Mouse (Mus musculus) frontal cortex, postnatal 25 days (tissue): Measurements from ENCODE around the gene Tmeff2.

Experiments used
- DNase-seq, 2 experiments: peaks; one replicate each; pipeline ENCODE4 v3.0.0; 2022; ENCODE audit warnings: low spot score in 2 of 2

Tmeff2 gene

DNA sequence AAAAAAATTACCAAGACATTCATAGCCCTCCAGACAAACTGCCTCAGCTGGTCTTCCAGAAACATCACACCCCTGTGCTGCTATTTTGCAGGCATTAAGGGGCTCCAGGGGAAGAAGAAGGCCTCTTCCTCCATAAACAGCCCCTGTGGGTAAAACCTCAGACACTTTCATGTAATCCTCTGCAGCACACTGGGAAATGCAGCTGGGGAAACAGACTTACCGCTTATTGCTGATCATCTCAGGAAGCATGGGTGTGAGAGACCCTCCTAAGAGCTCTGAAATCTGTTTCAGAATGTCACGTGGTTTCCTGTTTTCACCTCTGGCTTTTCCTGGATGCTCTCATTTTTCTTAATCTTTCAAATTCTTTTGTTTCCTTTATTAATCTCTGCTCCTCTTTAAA lies 204.3 kb downstream of the Tmeff2 start:
- no peak for DNase-seq

DNA sequence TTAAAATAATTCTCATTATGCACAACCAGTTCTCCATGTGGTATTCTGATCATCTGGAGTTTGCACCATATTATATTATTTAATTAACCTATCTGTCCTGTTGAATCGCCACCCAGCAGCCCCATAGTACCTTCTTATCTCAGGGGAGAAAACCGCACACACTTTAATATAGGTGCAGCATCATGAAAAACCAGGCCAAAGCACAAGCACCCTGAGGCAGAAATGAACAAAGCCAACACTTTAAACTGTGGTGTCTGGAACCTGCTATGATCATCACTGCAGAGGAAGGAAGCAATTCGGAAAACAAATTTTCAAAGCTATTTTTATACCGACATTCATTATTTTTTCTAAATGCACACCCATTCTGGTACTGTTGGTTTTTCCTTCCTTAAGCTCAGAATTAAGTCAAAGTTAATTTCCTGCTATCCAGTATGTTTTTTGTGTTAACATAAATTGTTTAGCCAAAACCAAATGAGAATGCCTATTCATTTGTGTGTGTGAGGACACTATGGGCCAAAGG lies 206.0 kb downstream of the Tmeff2 start:
- no peak for DNase-seq

DNA sequence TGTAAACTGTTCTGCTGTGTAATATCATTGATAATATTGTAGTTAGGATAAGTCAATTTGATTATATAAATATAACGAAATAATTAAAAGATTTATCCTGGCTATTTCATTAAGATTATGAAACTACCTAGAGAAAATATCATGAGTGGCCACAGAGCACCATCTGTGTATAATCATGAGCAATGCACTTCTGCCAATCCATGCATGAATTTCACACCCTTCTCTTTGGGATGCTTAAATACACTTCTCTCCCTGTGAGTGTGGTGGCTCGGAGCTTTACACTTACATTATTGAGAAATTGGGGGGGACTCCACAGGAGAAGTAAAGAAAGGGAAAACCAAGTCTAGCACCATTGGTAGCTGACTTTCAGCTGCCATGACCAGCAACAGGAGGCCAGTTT lies 206.9 kb downstream of the Tmeff2 start:
- DNase-seq = no peak

DNA sequence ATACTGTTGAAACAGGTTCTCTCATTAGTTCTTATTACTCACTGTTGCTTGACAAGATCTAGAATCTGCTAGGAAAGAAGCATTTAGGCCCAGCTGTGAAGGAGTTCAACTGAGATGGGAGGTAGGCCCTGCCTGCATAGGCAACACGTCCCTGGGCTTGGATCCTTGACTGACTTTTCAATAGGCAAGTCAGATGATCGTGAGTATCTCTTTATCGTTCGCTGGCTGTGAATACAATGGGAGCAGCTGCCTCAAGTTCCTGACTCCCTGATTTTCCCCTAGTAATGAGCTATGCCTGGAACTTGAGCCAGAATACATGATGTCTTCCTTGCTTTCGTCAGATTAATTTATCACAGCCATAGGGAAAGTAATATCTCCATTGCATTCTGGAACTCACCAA lies 214.3 kb downstream of the Tmeff2 start:
- no peak for DNase-seq

DNA sequence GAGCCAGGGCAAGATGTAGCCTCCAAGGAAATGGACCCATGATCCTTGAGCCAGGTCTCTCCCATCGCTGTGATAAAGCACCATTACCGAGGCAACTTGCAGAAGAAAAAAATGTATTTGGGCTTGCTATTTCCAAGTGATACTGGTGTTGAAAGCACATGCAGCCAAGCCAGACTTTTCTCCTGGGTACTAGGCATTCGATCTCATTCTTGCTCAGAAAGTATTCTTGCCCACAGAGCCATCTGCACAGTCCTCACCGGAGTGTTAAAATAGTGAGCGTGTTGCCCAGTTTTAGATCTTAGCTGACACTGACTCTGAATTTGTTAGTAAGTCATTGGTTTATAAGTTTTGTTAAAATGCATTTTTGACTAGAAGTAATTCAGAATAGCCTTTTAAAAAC lies 215.3 kb downstream of the Tmeff2 start:
- no peak for DNase-seq

DNA sequence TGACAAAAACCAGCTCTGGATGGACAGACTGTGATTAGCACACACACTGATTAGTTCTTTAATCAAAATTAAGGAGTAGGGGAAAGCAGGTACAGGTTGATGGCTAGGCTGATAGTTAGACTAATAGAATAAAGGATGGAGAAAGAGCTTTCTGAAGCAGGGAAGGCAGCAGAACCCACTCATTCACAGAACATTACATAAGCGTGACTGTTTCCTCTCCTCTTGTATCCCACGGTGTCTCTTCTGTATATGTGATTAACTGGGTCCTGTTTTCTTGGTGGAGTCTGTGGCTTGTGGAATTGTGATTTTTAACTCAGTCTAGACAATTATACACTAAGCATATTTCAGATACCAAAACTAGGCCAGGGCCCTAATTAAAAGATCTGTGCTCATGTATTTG lies 217.4 kb downstream of the Tmeff2 start:
- no peak for DNase-seq

DNA sequence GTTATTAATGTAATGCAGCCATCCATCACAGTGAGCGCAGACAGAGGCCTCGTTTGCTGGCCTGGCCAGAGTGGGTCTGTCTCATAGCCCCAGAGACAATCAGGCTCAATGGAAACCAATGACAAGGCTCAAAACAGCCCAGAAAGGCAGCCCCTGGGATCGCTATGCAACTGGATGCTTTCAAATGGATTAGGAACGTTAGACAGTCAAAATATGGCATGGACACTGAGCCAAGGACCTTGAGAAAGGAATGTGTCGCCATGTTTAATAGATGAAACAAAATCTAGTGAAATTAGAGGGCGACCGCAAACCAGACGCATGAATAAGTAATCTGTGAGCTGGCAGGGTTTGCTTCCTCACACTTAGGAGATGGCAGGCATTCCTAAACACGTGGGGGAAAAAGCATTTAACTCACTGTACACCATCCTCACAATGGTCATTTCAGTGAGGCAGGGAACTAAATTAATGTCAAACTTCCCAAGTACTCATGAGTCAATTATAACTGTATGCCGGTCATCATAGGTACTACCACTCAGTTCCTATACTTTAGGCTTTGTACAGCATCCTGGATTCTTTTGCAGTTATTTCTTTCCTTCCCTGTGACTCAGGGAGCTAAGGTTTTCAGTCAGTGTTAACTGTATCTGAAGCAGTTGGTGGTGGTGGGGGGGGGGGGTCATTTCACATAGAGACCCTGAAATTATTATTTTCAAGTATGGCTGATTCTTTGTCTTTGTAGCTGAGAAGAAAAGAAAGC lies 225.4 kb downstream of the Tmeff2 start:
- no peak for DNase-seq

DNA sequence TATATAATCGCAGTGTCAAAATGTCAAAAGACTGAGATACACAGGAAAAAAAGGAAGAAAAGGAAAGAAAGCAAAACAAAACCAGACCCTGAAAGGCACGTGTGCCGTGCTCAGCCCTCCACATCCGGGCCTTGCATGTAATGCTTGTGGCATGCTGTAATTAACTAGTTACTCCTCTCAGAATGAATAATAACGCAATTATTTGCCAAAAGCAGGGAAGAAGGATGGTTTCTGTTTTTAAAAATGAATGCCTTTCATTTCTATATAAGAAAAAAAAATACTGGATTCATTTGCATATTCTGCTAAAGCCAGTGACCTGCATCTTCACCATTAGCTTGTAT lies 225.9 kb downstream of the Tmeff2 start:
- no peak for DNase-seq

DNA sequence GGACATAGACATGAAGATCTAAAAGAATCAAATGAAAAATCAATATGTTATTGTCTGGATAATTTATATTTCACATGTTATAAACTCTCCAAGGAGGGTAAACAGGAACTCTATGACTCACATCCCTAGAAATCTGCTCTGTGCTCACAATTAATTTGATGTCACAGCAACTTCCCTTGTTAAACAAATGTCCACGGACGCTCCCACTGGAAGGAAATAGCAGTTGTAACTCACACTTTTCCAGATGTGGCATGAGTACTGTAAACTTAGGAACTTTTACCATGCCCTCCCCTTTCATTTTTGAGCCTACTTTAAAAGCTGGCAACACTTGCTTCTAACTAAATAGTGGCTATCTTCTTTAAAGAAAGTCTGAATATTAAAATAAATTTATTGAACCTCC lies 236.3 kb downstream of the Tmeff2 start:
- no peak for DNase-seq

DNA sequence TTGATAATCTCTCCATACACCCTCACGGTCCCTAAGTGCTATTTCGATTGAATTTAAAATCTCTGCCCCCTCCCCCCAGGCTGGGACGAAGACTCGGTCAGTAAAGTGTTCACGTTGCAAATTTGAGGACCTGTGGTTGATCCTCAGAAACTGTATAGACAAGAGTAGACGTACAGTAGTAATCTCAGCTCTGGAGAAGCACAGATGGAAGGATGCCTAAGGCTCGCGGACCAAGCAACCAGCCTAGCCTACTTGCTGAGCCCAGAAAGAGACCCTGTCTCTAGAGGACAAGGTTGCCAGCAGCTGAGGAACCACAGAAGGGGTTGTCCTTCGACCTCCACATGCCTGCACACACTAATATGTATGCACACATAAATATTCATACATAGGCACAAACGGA lies 239.2 kb downstream of the Tmeff2 start:
- no peak for DNase-seq

GRCm38 (mm10) chr1:51141381-51141780 lies 240.9 kb downstream of the Tmeff2 start:
- DNase-seq = no peak

GRCm38 (mm10) chr1:51142729-51143128 lies 242.3 kb downstream of the Tmeff2 start:
- no peak for DNase-seq

DNA sequence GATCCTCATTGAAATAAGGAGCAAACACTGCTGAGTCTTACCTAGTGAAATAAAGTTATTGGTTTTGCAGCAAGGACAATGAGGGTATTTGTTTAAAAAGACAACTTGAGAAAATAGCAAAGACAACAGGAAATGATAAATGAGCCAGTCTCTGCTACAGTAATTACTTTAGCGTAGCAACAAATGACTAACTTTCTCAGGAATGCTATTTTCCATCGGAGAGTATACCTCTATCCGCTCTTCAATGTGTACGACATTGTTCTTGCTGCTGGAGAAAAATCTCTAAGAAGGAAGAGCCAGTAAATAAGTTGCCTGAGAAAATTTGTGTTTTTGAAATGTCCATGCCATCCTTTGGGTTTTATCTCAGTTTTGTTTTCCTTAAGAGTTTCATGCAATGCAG lies 245.2 kb downstream of the Tmeff2 start:
- no peak for DNase-seq

DNA sequence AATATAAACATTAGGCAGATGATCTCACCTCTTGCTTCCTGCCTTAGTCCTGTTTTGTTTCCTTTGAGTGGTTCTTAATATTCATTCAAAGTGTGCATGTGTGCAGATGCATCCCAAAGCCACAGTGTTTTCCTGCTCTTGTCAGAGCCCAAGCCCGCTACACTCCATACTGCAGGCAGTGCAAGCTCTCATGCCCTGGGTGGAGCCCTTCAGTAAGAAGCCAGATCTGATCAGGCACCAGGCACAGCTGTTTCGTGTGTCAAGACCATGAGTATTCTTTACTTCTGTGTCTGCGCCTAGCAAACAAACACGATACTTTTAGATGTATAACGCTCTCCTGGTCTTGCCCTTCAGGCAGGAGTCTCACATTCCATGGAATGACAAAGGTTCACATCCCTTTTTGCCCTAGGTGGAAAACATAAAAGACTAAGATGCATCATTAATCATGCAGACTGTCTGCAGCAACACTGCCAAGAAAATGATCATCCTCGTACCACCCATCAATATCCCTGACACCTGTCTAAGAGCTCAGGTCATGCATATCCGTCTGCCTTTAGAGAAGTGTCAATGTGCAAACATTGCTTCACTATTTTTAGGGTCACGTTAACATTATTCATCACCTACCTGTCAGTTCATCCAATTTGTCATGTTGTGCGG lies 248.2 kb downstream of the Tmeff2 start:
- DNase-seq = no peak

GRCm38 (mm10) chr1:51149488-51149887 lies 249.0 kb downstream of the Tmeff2 start:
- no peak for DNase-seq

- DNase-seq = no peak
Observed at GRCm38 (mm10) chr1:51149890-51150289, 249.4 kb downstream of the Tmeff2 start.

DNA sequence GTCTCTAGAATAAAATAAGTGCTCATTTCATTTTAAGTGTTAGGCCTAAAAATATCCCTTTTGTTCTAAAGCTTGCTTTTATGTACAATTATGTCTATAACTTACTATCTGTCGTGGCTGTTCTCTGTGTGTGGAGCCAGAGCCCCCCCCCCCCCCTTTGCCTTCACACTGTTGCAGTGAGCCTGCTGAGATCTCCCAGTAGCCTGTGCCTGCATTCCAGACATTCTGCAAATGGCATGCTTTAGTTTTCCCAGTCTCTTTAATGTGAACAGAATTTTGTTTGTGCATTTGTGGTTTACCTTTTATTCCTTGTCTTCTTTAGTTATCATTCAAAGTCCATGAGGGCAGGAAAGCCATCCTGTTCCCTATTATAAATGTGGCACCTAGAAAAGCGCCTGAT lies 251.6 kb downstream of the Tmeff2 start:
- DNase-seq = no peak

DNA sequence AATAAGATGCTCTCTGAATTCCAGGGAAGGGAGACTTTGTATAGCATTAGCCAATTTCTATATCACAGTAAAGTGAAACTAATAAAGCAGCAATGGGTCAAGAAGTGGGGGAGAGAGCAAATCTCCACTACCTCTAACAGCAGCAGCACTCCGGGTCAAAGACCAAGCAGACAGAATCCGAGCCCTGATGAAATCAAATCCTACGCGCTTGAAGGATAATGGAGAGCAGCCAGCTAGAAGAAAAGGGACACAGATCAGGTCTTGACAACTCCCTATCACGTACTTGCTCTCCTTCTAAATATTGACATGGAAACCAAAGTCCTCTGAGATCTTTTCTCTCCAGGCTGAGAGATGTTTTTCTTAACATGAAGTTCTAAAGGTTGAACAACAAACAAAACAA lies 252.4 kb downstream of the Tmeff2 start:
- DNase-seq = no peak

DNA sequence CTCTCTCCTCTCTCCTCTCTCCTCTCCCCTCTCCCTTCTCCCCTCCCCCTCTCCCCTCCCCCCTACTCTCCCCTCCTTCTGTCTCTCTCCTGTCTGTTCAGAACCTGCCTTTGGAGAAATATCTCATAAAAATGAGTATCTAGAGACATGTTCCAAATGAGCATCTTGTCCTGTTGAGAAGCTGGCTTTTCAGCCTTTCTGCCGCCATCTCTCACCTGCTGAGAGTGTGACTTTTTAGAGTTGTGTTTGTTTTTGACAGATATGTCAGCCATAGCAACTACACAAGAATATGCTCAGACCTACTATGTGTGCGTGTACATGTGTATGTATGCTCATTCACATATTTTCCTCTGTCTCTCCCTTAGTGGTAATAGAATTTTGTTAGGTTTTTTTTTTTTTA lies 283.8 kb downstream of the Tmeff2 start:
- DNase-seq = no peak

- DNase-seq = no peak
Observed at GRCm38 (mm10) chr1:51189008-51189407, 288.6 kb downstream of the Tmeff2 start.

- DNase-seq = no peak
Observed at GRCm38 (mm10) chr1:51191253-51191652, 290.8 kb downstream of the Tmeff2 start.

DNA sequence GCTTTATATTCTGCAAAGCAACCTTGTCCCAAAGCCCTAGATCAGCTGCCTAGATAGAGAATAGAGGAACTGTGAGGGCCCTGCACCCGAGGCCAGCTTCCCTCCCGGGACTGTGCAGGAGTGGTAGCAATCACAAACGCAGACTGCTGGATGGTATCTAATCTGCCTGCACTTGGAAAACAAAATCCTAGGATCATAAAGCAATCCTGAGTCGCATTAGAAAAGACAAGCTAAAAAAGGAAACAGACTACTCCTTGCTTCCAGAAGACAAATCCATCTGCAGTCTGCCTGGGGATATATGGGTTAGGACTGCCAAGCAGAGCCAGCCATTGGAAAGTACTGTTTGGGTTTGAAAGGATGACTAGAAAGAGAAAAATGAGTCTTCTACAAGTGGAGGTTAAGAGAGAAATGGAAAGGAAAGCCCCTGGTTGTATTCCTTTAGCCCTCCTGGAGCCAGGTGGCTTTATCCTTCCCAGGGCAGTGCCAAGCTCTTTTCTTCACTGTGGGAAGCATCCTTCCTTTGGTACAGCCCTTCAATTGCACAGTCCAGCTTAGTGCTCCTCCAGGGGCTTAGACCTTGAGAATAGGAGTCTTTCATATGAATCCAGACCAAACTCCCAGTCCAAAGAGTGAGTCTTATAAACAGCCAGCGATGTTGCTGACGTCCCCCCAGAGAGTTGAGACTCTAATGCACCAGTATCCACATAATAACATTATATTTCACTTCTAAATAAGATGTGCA lies 291.6 kb downstream of the Tmeff2 start:
- DNase-seq = no peak
